Mouse (Mus musculus): ENCODE measurements at regions not wholly inside any gene's neighbourhood (a gene's known extent, or its start where the extent isn't known, plus 50 kb on each side); places are given as distances from the start of the nearest gene placed in this dataset.

GRCm38 (mm10) chr4:12421628-12422319 is 250.0 kb upstream of the Fam92a start:
- DNase-seq (ENCODE audit: low spot score in 2 of 2) = no peak

GRCm38 (mm10) chr4:12418086-12418485 is 246.3 kb upstream of the Fam92a start:
- DNase-seq (ENCODE audit: low spot score in 2 of 2) = no peak

GRCm38 (mm10) chr4:12395344-12395743 is 223.5 kb upstream of the Fam92a start:
- no peak for DNase-seq (ENCODE audit: low spot score in 2 of 2)

DNA sequence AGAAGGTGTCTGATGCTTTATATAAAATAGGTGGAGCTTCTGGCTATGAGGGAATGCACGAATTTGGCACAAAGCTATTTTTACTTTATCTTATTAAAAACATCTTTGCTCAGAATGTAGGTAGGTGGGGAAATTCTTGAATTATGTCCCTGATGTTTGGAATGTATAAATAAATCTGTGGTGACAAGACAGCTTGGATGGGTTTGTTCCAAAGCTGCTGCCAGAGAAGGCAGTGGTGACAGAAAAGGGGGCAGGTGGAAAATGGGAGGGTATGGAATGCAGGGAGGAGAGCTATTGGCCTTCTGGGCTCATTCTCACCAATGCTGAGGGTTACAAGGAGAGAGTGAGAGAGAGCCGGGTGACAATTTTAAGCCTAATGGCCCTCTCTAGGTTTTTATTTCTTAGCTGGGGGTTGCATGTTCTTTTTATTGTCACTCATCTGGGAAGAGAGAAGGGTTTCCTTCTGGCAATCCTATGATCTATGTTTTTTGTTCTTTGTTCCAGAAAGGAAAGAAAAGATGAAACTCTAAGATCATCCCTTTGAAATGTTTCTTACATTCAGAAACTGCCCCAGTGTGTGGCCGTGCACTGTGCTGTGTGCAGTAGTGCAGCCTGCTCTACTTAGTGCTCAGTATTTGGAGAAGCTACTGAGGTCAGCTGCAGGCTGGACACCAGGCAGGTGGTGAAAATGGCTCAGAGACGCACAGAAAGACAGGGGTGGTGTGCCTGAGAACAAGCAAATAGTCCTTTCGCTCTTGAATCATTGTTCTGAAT is 205.2 kb upstream of the Fam92a start:
- peak; percentile 43 to 47 for DNase-seq (ENCODE audit: low spot score in 2 of 2)

DNA sequence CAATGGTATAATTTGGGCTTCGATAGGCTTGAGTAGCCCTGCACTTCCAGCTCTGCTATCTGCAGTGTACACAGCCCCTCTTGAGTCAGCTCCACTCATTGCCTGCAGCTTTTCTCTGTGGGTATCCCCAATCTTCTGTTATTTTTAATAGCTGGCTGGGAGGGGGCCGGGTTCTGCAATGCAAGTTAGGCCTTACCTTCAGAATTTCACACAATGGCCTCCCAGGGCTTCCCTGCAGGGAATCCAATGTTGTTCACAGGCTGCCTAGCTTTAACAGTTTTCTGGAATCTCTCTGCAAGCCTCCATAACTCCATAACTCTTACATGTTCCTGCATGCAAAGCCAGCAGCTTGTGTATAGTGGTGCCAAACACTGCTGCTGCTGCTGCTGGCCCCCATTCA is 197.7 kb upstream of the Fam92a start:
- DNase-seq (ENCODE audit: low spot score in 2 of 2) = no peak

GRCm38 (mm10) chr4:12356992-12357634 is 185.3 kb upstream of the Fam92a start:
- DNase-seq (ENCODE audit: low spot score in 2 of 2) = no peak

DNA sequence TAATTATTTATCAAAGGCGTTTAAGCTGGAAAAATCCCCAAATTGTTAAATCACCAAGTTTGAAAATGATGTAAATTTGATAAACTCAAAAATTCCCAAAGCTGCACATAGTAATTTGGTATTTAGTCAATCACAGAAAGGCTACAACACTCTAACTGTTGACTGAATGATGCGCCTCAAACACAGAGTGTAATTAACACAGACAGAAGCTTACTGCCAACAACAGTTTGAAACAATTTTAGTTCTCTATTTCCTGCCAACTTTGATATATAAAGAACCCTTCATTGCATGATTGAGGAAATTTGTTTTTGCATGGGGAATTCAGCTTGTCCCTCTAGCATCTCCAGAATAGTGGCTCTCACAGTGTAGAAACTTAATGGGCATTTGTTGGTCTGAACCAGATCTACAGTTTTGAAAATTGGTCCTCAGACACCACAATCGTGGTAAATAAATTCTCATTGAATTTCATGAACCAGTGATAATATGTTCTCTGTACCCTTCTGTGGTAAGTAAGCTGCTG is 181.6 kb upstream of the Fam92a start:
- DNase-seq (ENCODE audit: low spot score in 2 of 2) = no peak

- no peak for DNase-seq (ENCODE audit: low spot score in 2 of 2)
Measured at GRCm38 (mm10) chr4:12339236-12339635, 167.4 kb upstream of the Fam92a start.

DNA sequence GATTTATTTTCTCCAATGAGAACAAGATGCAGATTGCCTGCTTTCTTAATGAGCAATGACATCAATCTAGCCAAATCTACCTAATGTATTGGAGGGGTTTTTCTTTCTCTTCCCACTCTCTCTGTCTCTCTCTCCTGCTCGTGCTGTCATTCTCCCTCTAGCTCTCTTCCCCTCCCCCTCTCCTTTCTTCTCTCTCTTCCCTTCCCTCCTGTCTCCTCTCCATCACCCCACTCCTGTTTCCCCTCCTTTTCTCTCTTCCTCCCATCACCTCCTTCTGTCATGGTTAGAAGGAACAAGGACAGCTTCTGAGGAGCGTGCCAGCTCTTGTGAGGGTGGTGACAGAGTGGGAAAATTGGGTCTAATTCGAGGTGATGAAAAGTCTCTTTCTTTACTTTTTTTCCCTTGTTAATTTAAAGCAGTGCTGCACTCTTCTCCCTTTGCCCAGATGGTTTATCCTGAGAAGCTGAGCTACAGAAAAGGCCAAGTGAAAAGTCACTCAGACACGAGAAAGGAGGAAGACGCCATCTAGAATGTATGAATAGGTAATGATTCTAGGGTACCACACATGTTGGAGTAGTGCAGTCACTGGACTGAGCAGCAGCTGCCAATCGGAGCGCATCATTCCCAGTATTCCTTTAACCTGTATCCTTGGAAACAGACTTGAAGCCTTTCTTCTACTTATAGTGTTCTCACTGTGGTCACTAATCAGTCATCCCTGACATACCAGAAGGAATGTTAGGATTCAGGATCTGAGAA is 163.2 kb upstream of the Fam92a start:
- DNase-seq (ENCODE audit: low spot score in 2 of 2) = peak; percentile 7 to 23

- peak; percentile 7 to 19 for DNase-seq (ENCODE audit: low spot score in 2 of 2)
Measured at GRCm38 (mm10) chr4:12334429-12334828, 162.6 kb upstream of the Fam92a start.

DNA sequence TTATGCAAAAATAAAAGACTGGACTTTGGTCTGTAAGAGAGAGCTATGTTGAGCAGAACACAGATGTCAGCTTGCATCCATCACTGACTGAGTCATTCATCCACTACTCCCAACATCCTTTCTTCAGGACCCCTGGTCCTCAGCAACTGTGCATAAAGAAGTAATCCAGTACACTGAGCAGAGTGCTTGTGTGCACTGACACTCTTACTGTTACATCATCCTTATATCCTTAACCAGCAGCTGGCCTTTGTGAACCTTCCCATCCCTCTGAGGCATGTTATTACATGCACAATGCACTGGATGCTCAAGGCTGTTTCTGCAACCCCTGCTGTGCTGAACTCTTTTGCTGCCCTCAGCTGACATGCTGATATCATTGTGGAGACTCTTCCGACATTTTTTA is 144.2 kb upstream of the Fam92a start:
- no peak for DNase-seq (ENCODE audit: low spot score in 2 of 2)

GRCm38 (mm10) chr4:12308332-12308731 is 136.5 kb upstream of the Fam92a start:
- no peak for DNase-seq (ENCODE audit: low spot score in 2 of 2)

DNA sequence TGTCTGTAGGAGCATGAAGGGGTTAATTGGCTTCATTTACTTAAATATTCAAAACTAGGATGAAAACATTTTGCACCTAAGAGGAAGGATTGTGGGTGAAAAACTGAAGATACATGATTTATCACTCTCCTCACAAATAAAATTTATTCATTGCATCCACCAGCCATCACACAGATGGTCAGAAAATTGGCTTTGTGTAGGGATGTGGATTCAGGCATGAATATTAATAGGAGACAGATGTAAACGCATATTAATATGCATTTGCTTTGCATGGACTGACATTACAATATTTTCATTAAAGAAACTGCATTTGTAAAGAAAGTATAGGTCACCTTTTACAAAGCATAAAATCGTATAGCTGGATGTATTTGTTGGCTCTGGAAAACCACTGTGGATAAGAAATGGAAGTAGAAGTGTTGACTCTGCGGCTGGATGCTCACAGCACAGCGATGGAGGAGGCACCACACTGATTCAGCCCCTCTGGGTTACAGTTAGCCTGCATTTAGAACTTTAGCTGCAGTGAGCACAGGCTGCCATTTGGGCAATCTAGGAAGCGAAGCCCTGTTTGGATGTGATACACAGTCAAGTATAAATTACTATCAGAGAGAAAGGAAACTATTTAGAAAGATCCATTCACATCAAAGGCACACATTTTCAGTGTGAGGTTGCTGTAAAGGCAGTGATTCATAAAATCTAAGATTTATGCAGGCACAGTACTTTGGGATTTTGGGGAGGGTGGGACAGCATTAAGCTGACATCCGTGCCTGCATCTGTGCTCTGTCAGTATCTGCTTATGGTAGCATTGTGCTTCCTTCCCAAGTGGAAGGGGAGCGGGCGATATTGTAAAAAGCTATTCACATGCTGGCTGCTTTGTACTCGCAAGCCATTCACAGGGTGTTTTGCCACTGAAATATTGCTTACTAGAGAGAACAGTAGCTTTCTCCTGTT is 135.1 kb upstream of the Fam92a start:
- no peak for DNase-seq (ENCODE audit: low spot score in 2 of 2)

DNA sequence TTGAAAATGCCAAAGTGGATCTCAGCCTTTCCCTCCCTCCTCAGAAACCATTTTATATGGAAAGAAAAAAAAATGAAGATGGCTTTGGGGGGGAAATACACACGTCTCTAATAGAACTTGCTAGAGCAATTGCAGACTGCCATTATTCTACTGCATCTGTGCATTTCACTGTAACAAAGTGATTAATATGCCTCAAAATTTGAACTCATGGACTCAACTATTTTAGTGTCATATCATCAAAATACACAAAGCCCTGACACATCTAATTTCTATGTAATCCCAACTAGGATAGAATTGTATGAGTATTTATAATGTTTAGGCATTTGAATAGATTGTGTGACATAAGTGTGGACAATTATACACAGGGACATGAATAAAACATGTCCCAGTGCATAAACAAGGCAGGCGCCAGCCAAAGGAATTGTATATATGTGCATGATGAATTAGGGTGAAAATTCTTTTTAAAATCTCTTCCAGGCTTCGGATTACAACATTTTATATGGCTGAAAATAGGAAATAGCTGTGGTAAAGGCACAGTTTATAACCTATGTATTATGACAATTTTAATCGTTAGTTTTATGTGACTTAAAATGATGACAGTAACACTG is 115.4 kb upstream of the Fam92a start:
- DNase-seq (ENCODE audit: low spot score in 2 of 2) = no peak

GRCm38 (mm10) chr4:12286391-12286790 is 114.6 kb upstream of the Fam92a start:
- no peak for DNase-seq (ENCODE audit: low spot score in 2 of 2)

- no peak for DNase-seq (ENCODE audit: low spot score in 2 of 2)
Measured at GRCm38 (mm10) chr4:12285983-12286382, 114.2 kb upstream of the Fam92a start.

DNA sequence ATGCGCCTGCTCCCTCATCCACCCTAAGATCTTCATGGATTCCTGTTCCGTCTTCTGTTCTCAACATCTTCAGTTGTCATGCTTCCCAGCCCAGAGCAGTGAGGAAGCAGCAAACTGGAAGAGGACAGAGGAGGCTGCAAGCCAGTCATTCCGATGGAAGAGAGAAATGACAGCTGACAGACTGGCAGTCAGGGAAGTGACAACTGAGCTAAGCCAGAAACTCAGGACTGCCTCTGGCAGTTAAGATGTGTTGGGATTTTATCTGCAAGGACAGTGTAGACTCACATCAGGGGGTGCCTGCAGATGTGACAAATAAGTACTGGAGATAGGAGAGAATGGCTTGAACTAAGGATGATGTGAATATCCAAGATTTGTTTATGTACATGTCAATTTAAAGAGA is 106.1 kb upstream of the Fam92a start:
- DNase-seq (ENCODE audit: low spot score in 2 of 2) = no peak

- no peak for DNase-seq (ENCODE audit: low spot score in 2 of 2)
Measured at GRCm38 (mm10) chr4:12273369-12273768, 101.6 kb upstream of the Fam92a start.

GRCm38 (mm10) chr4:12272914-12273313 is 101.1 kb upstream of the Fam92a start:
- no peak for DNase-seq (ENCODE audit: low spot score in 2 of 2)

GRCm38 (mm10) chr4:12272378-12272777 is 100.6 kb upstream of the Fam92a start:
- DNase-seq (ENCODE audit: low spot score in 2 of 2) = no peak

Data from left cerebral cortex, adult 9 months (tissue).